Mouse (Mus musculus) E14TG2a.4 (cell line): ENCODE measurements around the gene Timm50.

Source experiments
- H3K27me3 ChIP-seq: 2 replicates; pipeline ENCODE4 v1.6.1; 2014; ENCODE audit warnings: low read length, control low read depth; ENCODE audit not compliant: insufficient read depth
- H3K36me3 ChIP-seq: 2 replicates; pipeline ENCODE4 v1.6.1; 2014; ENCODE audit warnings: low read length, control low read depth; ENCODE audit not compliant: insufficient read depth
- H3K4me1 ChIP-seq: replicated peaks from 2 replicates; pipeline ENCODE4 v1.6.1; 2014; ENCODE audit warnings: low read depth, low read length, control low read depth
- H3K4me3 ChIP-seq: replicated peaks from 2 replicates; pipeline ENCODE4 v1.5.1; 2014; ENCODE audit warnings: mild to moderate bottlenecking, low read length
- H3K9me3 ChIP-seq: 2 replicates; pipeline ENCODE4 v1.6.1; 2014; ENCODE audit warnings: low read length, control low read depth
- CTCF ChIP-seq: conservative IDR thresholded peaks from 2 replicates; pipeline ENCODE4 v1.5.1; 2014; ENCODE audit warnings: low read length
- NANOG ChIP-seq: IDR thresholded peaks from 2 replicates; pipeline ENCODE4 v1.6.1; 2014; ENCODE audit warnings: borderline replicate concordance, low read length, mixed read lengths
- POU5F1 ChIP-seq: IDR thresholded peaks from 2 replicates; pipeline ENCODE4 v1.6.1; 2014; ENCODE audit warnings: low read length, borderline replicate concordance

The Timm50 gene

DNA sequence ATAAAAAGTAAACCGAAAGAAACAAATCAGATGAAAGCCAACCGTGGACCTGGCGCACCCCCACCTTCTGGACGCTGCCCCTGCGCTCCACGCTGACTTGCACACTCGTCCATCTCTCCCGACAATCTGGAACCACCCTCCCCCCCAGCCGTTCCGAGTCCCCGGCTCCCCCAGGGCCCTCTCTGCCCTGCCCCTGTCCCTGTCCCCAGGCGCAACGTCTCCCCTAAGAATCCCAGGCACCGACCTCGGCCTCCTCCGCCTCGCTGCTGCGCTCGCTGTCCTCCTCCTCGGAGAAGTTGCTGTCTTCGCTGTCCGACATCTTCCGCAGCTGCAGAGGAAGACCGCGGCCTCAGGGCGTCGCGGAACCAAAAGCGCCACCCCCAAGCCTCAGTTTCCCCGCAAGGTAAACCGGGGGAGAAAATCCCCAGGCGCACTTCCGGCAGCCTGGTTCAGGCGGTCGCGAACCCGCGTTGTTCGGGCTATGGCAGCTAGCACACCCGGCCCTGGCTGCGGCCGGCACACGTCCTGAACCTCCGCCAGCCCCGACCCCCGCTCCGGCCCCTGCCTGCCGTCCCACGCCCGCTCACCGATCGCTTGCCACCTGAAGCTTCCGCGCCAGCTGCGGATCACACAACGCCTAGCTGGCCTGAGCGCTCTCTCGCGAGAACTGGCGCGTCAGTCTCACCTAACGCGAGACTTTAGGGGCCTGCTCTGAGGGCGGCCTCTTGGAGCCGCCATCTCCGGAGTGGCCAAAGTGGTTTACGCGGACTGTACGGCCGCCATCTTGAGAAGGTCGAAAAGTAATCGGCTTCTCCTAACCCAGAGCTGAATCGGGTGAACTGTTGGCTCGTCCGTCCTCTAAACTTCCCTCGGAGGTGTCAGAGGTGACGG is 26.5 kb upstream of the Timm50 start, which contains the start of gene Supt5:
Gene Supt5, minus strand, starts transcription at position 639 of the 891 bp plus-strand sequence.
- TF ChIP-seq CTCF = no peak
- no peak for TF ChIP-seq POU5F1
- TF ChIP-seq NANOG = no peak
- H3K4me1 ChIP-seq = peaks cover 82% of the 10 kb centered on the region
- no peaks in the 10 kb centered on the region for H3K27me3 ChIP-seq
- peaks cover 34% of the 10 kb centered on the region for H3K36me3 ChIP-seq
- no peaks in the 10 kb centered on the region for H3K9me3 ChIP-seq
- H3K4me3 ChIP-seq = peak within 1 kb of the TSS; percentile 93

DNA sequence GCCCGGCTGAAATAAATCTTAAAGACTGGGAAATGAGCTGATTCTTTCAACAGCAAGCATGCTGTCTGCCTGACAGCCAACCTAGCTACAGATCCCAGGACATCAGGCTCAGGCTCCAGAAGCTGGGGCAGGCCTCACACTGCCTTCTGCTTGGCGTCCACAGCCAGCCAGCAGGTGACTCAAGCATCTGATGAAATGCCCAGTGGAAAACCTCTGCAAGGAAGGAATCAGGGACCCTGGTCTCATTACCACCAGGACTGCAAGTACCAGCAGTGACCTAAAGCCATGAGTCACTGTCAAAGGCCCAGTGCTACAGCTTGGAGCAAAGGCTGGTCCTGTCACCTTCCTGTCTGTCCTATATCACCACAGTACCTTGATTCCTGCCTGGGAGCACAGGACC is 23.6 kb upstream of the Timm50 start:
- no peaks in the 10 kb centered on the region for H3K27me3 ChIP-seq
- H3K4me3 ChIP-seq = no peak overlapping the region
- peaks cover 83% of the 10 kb centered on the region for H3K4me1 ChIP-seq
- TF ChIP-seq POU5F1 = no peak
- TF ChIP-seq CTCF = no peak
- TF ChIP-seq NANOG = no peak
- H3K36me3 ChIP-seq = peaks cover 63% of the 10 kb centered on the region
- H3K9me3 ChIP-seq = no peaks in the 10 kb centered on the region

DNA sequence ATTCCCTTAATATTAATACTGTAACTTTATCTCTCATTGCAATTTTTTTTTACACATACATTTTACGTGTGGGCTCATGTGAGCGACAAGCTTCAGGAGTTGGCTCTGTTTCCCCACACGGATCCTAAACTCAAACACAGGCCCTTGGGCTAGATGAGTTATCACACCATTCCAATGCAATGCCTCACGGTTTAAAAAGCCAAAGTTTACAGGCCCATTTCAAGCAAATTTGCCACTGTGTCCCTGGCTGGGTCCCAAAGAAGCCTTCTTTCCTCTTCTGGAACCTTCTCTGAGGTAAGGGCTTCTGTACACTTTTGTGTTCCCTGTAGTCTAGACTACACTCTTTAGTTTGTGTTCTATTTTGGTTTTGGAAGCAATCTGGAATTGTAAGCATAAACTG is 22.7 kb upstream of the Timm50 start:
- no peak overlapping the region for H3K4me3 ChIP-seq
- no peaks in the 10 kb centered on the region for H3K9me3 ChIP-seq
- H3K4me1 ChIP-seq = peaks cover 85% of the 10 kb centered on the region
- H3K27me3 ChIP-seq = no peaks in the 10 kb centered on the region
- peaks cover 72% of the 10 kb centered on the region for H3K36me3 ChIP-seq
- TF ChIP-seq NANOG (no peak), CTCF (no peak), POU5F1 (no peak)

DNA sequence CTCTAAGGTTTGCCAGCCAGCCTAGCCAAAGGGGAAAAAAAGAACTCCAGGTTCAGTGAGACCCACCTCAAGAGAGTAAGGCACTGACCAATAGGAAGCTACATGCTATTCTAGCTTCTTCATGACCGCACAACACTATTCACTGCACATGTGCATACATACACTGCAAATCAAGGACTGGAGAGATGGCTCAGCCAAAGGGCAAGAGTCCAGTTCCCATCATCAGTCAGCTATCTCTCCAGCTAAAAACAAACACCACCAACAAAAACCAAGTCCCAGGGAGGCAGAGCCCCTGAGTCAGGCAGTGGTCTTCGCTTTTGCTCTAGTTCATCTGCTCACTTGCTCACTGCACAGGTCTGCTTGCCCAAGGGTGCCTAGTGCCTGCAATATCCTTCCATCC is 16.4 kb upstream of the Timm50 start:
- H3K4me1 ChIP-seq = peaks cover 56% of the 10 kb centered on the region
- no peaks in the 10 kb centered on the region for H3K9me3 ChIP-seq
- peaks cover 100% of the 10 kb centered on the region for H3K36me3 ChIP-seq
- H3K4me3 ChIP-seq = no peak overlapping the region
- no peaks in the 10 kb centered on the region for H3K27me3 ChIP-seq
- TF ChIP-seq CTCF = no peak

DNA sequence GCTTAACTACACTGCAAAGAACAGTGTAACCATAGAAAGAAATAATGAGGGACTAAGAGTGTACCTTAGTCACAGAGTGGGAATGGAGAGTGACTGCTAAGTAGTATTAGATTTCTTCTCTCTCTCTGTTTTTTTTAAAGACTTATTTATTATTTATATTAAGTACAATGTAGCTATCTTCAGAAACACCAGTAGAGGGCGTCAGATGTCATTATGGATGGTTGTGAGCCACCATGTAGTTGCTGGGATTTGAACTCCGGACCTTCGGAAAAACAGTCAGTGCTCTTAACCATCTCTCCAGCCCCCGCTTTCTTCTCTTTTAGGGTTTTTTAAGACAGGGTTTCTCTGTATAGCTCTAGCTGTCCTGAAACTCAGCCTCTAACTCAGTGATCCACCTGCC is 14.6 kb upstream of the Timm50 start:
- peaks cover 100% of the 10 kb centered on the region for H3K36me3 ChIP-seq
- TF ChIP-seq CTCF (peak; percentile 22), NANOG (no peak)
- H3K4me1 ChIP-seq = peaks cover 39% of the 10 kb centered on the region
- no peak overlapping the region for H3K4me3 ChIP-seq
- no peaks in the 10 kb centered on the region for H3K27me3 ChIP-seq
- H3K9me3 ChIP-seq = no peaks in the 10 kb centered on the region

DNA sequence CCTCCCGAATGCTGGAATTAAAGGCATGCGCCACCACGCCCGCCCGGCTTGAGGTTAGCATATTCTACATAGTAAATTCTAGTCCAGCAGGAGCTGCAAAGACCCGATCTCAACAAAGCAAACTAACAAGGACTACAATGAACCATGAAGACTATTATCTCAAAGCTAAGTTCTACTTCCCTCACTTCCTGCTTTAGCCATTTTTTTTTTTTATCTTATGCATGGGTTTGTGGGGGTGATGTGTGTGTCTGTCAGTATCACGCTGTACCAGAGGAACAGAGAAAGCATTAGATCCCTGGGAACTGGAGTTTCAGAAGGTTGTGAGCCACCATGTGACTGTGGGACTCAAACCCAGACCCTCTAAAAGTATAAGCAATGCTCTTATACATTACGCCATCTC is 13.4 kb upstream of the Timm50 start:
- H3K36me3 ChIP-seq = peaks cover 100% of the 10 kb centered on the region
- H3K4me1 ChIP-seq = peaks cover 27% of the 10 kb centered on the region
- TF ChIP-seq CTCF (no peak), NANOG (no peak), POU5F1 (no peak)
- H3K4me3 ChIP-seq = no peak overlapping the region
- no peaks in the 10 kb centered on the region for H3K27me3 ChIP-seq
- H3K9me3 ChIP-seq = no peaks in the 10 kb centered on the region

DNA sequence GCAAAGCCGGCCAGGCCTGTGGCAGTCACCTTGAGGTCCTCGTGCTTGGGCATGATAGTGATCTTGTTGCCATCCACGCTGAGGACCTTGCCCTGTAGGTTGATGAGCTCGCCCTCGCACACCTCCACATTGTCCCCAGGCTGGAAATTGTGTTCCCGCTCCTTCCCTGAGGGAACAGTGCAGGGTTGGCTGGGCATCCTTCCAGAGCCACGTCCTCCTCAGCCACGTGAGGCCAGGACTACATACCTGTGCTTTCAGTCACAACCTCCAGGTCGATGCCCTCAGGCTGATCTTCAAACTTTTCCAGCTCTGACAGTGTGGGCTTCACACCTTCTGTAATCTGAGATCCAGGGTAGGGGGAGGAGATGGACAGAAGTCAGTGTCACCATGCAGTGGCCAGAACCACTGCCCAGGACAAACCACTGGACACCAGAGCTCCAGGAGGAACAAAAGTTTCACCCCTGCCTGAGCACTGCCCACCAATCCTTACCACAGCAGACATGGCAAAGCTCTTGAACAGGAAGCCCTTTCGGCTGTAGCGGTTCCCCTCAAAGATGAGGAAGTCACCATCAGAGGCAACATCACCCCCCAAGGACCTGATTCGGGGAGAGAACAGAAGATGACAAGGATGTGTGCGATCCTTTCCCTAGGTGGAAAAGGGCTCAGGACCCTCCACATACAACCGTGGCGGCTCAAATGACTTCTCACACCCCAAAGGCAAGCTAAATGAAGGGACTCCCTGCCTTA is 10.3 kb upstream of the Timm50 start:
- peaks cover 22% of the 10 kb centered on the region for H3K4me1 ChIP-seq
- H3K27me3 ChIP-seq = no peaks in the 10 kb centered on the region
- peaks cover 100% of the 10 kb centered on the region for H3K36me3 ChIP-seq
- no peak for TF ChIP-seq NANOG
- no peak for TF ChIP-seq POU5F1
- no peak for TF ChIP-seq CTCF
- no peaks in the 10 kb centered on the region for H3K9me3 ChIP-seq
- no peak overlapping the region for H3K4me3 ChIP-seq

DNA sequence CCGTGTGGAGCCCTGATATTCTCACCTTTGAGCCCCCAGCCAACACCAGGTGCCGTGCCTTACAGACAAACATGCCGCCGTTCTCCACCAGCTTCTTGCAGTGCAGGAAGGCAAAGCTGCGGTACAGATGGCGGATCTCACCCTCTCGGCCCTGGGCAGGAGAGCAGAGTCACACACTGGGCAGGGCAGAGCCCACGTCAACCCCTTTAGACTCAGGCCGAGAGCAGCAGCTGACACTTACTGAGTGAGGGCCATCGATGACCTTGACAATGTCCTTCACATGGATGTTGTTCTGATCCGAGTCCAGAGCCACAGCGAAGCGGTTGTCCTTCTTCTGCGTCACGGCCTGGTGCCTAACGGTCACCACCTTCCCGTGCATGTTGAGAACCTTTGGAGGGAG is 6.8 kb upstream of the Timm50 start:
- Histone ChIP-seq H3K9me3 (no peaks in the 10 kb centered on the region), H3K27me3 (no peaks in the 10 kb centered on the region), H3K4me1 (peaks cover 8% of the 10 kb centered on the region), H3K36me3 (peaks cover 98% of the 10 kb centered on the region), H3K4me3 (no peak overlapping the region)
- TF ChIP-seq CTCF (no peak), NANOG (no peak), POU5F1 (no peak)
